Mouse (Mus musculus): ENCODE data around the gene Apol8. TPM values are rescaled to one million over a fixed set of nuclear protein-coding genes. Genes with fewer than 3 reads are reported as not detected.

Apol8 gene
- total RNA-seq, 2 experiments from 2014 or later, result 5.1 to 5.8 TPM

DNA sequence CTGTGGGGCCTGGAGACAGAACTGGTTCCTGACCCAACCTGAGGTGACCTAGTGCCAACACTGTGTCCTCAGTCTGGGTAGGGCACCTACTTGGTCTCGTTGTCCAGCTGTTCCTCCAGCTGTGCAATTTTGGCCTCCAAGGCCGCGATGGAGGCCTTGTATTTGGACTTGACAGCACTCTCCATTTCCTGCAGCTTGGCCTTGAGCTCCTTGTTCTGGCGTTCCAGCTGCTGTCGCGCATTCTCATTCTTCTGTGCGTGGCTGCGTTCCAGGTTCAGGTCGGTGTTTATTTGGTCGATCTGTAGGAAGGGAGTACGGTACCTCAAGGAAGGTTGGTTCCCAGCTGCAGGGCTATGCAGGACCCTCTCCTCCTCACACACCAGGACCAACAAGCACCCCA is 6.9 kb upstream of the Apol8 start:
- DNase-seq (ENCODE audit: extremely low spot score in 1 of 2, low spot score in 2 of 2), result no peak
- TF ChIP-seq CTCF (IDR thresholded peaks at IDR 0.05), result no peak
- intact Hi-C loops (cut with DNase I), result no loop called here
- no peak overlapping the region for H3K4me3 ChIP-seq
- H3K27ac ChIP-seq, result no peak overlapping the region

DNA sequence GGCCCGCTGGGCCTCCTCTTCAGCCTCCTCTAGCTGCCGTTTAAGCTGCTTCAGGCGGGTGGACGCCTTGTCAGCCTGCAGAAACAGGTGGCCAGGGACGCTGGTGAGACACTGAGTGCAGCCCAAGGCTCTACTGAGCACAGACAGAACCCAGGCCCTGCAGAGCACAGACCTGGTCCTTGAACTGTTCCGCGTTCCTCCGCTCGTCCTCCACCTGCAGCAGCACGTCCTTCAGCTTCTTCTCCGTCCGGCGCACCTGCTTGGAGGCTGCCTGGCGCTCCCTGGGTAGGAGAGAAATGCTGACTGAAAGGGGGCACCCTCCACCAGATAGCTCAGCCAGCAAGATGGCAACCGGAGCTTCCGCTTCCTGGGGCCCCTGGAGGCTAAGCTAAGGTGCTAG is 6.2 kb upstream of the Apol8 start:
- no peak for DNase-seq (ENCODE audit: extremely low spot score in 1 of 2, low spot score in 2 of 2)
- H3K4me3 ChIP-seq, result no peak overlapping the region
- H3K27ac ChIP-seq, result no peak overlapping the region
- no peak for TF ChIP-seq CTCF (IDR thresholded peaks at IDR 0.05)
- intact Hi-C loops (cut with DNase I), result no loop called here

DNA sequence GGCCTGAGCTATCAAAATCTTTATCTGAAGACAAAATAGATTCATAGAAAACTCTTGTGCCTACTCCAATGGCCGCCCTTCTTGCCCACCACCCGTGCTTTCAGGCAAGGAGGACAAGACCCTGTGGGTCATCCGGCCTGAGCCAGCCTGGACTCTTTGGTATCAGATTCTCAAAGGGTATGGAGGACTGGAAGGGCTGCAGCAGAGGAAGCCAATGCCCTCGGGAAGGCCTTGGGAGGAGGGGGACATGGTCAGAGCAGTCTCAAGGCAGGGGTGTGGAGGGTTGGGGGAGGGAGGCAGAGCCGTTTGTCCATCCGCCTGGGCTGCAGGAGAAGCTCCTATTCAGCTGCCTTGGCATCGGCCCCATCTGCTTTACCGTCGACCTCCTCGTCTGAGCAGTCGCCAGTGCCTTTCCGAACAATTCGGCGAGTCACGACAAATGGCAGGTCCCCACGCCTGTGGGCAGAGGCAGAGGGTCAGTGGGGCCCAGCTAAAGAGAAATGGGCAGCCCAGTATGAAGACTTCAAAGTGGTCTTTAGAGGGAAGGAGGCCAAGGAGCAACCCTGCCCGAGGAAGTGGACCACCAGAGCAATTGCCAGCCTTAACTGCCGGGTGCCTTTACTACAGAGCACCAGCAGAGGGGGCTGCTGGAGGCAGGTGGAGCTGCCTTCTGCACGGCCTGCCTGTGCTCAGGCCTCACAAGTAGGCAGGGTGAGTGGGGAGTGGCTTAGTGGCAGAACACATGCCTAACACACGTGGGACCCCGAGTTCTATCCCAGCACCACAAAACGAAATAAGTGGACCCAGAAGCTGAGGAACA is 5.0 kb upstream of the Apol8 start:
- TF ChIP-seq CTCF (IDR thresholded peaks at IDR 0.05), result peak; percentile 70
- H3K4me3 ChIP-seq, result no peak overlapping the region
- no peak for DNase-seq (ENCODE audit: extremely low spot score in 1 of 2, low spot score in 2 of 2)
- H3K27ac ChIP-seq, result no peak overlapping the region
- intact Hi-C loops (cut with DNase I), result no loop called here

DNA sequence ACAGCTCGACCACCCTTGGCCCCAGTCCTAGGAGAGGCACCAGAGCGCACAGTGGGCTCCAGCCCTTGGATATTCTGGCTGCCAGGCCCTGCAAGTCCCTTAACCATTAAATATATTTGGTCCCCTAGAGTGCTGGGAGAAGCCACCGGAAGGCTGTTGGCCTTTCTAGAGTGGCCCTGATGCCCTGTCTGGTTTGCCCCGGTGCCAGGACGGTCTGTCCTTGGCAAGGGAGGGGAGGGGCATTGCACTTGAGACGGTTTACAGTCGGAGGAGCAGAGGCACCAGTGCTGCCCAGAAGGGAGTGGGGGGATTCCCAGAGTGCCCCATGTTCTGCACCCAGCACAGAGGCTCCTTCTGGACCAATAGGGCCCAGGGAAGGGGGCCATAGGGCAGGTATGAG is 4.3 kb upstream of the Apol8 start:
- H3K4me3 ChIP-seq, result no peak overlapping the region
- no peak for TF ChIP-seq CTCF (IDR thresholded peaks at IDR 0.05)
- H3K27ac ChIP-seq, result no peak overlapping the region
- no peak for DNase-seq (ENCODE audit: extremely low spot score in 1 of 2, low spot score in 2 of 2)
- intact Hi-C loops (cut with DNase I), result no loop called here

DNA sequence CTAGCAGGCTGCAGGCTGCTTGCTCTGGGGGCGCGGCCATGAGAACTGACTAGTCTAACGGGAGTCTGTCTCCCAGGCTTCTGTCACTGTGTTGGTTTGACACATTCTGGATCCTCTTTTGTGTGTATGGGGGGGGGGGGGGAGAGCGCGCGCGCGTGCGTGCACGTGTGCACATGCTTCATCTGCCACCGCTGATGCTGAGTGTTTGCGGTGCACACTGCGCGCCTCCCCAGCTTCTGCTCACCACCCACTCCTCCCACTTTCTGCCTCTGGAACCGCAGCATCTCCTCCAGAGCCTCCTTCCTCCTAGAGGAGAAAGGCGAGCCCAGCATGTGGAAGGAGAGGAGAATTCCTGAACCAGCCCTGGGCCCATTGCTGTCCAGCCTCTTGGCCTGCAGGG is 3.2 kb upstream of the Apol8 start:
- no peak overlapping the region for H3K27ac ChIP-seq
- intact Hi-C loops (cut with DNase I), result no loop called here

DNA sequence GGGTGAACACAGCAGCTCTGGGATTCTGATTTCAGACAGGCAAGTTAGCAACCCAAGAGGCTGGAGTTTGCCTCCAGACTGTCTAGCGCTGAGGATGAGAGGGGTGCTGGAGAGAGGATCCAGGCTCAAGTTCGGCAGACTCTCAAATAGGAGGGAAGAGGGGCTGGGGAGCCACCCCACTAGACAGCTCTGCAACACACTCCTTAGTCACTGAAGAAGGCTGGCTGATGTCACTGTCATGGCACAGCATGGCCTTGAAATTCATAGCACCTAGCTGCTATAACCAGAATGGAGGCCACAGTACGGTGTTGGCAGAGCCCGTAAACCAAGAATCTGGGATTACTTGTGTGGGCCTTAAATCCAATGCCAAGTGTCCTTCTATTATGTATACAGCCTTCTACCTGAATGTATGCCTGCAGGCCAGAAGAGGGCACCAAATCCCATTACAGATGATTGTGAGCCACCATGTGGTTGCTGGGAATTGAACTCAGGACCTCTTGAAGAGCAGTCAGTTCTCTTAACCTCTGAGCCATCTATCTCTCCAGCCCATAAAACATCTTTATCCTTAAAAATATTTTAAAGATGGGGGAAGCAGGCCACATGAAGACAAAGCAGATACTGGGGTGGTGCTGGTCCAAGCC is 903 bp upstream of the Apol8 start:
- Histone ChIP-seq H3K4me3 (no peak overlapping the region), H3K27ac (no peak overlapping the region)
- DNase-seq (ENCODE audit: extremely low spot score in 1 of 2, low spot score in 2 of 2), result no peak
- peak; percentile 21; the same call in 1 of the 2 replicates for TF ChIP-seq CTCF (IDR thresholded peaks at IDR 0.05)
- intact Hi-C loops (cut with DNase I), result no loop called here

More for the DNA sequence above, 3.2 kb upstream of the Apol8 start:
- no peak overlapping the region for H3K4me3 ChIP-seq
- no peak for DNase-seq (ENCODE audit: extremely low spot score in 1 of 2, low spot score in 2 of 2)
- no peak for TF ChIP-seq CTCF (IDR thresholded peaks at IDR 0.05)

DNA sequence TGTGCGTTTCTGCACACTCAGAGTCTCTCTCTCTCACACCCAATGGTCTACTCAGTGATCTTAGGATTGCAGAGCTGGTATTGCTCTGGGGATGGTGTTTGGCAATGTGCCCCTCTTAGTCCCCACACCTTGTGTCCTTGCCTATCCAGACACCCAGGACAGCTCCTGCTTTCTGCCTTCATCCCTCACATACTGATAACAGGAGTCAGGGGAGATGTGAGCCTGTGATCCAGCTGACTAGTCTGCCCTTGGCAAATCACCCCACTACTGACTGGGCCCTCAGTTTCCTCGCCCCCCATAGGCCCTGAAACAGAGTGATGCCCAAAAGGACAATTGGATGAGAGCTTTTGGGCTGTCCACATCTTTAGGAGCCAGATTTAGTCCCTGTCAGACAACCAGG is 722 bp downstream of the Apol8 start:
- Histone ChIP-seq H3K4me3 (peak overlapping the region; percentile 34; the same call in 1 of the 2 replicates), H3K27ac (no peak overlapping the region)
- TF ChIP-seq CTCF (IDR thresholded peaks at IDR 0.05), result no peak
- DNase-seq (ENCODE audit: extremely low spot score in 1 of 2, low spot score in 2 of 2), result no peak
- intact Hi-C loops (cut with DNase I), result no loop called here

DNA sequence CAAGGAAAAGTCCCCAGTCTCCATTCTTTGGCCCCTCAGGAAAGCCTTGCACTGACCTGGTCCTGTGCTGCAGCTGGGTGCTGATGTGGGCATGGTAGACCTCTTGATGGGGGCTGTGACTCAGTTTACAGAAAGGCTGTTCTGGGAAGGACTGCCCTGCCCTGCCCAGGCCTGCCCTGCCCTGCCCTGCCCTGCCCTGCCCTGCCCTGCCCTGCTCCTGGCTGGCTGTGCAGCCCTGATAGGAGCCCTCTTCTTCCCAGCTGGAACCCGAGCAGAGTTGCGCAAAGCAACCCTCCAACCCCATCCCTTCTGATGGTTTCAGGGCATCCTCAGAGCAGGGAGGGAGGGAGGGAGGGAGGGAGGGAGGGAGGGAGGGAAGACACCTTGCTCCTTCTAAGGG is 1.7 kb downstream of the Apol8 start:
- Histone ChIP-seq H3K4me3 (no peak overlapping the region), H3K27ac (no peak overlapping the region)
- intact Hi-C loops (cut with DNase I), result no loop called here
- no peak for DNase-seq (ENCODE audit: extremely low spot score in 1 of 2, low spot score in 2 of 2)
- TF ChIP-seq CTCF (IDR thresholded peaks at IDR 0.05), result no peak

DNA sequence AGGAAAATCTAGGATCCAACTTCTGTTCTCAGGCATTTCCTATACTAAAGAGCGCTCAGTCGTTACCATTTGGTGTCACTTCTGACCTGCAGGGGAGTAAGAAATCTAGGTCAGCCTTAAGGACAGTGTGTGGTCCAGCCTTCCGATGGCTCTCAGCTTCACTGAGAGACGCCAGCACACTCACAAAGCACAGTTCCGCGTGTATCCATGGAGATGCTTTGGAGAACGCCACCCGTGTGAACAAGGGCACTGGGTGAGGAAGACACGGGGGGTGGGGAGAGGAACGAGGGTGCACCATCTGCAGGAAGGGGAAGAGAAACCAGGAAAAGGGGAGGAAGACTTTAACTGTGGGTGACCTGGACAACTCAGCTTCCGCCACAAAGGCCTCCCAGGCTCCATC is 4.4 kb downstream of the Apol8 start:
- Histone ChIP-seq H3K27ac (no peak overlapping the region), H3K4me3 (no peak overlapping the region)
- TF ChIP-seq CTCF (IDR thresholded peaks at IDR 0.05), result no peak
- no peak for DNase-seq (ENCODE audit: extremely low spot score in 1 of 2, low spot score in 2 of 2)
- intact Hi-C loops (cut with DNase I), result no loop called here

DNA sequence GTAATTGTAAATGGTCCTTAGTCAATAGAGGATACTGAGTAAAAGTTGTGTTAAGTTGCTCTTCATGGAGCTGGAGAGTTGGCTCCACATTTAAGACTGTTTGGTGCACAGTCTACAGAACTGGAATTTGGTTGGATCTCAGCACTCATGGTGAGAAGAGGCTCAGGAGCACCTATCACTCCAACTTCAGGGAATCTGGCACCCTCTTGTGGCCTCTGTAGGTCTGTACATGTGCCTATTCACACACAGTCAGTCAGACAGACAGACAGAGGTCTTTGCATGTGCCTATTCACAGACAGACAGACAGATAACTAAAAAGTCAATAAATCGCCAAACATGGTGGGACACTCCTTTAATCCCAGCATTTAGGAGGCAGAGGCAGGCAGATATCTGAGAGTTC is 6.3 kb downstream of the Apol8 start:
- intact Hi-C loops (cut with DNase I), result no loop called here
- H3K4me3 ChIP-seq, result no peak overlapping the region
- no peak for DNase-seq (ENCODE audit: extremely low spot score in 1 of 2, low spot score in 2 of 2)
- TF ChIP-seq CTCF (IDR thresholded peaks at IDR 0.05), result peak; percentile 66
- no peak overlapping the region for H3K27ac ChIP-seq

DNA sequence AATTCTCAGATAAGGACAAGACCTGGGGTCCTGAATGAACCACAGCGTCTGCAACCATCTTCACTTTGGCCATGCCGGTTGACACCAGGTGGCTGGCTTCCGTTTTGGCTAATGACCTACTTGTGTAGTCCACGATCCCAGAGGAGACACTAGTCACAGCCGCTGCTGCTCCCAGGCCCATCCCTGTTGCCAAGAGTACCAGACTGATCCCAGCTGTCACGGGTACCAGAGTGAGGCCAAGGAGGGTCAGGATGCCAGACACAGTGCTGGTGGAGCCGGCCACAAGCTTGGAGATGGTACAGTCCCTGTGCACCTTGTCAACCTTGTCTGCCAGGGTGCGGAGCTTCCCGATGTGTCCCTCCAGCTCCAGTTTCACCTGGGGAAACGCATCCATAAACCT is 7.1 kb downstream of the Apol8 start:
- intact Hi-C loops (cut with DNase I), result no loop called here
- DNase-seq (ENCODE audit: extremely low spot score in 1 of 2, low spot score in 2 of 2), result no peak
- H3K4me3 ChIP-seq, result no peak overlapping the region
- TF ChIP-seq CTCF (IDR thresholded peaks at IDR 0.05), result no peak
- H3K27ac ChIP-seq, result no peak overlapping the region

DNA sequence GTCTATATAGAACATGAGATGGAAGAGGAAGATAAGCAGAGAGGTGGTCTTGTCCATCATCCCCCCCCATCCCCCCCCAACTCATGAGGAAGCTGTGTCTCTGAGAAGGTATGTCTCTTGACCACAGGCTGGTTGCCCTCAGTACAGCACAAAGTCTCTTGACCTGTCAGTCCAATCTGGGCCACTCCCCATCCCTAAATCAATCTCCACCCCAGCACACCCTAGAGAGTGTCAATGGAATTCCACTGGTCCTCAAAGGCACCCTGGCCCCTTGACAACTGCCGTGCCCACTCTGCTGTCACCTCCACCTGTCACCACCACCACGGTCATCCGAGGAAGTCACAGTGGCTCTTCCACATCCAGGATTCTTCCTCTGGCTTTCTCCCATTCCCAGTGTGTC is 8.4 kb downstream of the Apol8 start:
- DNase-seq (ENCODE audit: extremely low spot score in 1 of 2, low spot score in 2 of 2), result no peak
- intact Hi-C loops (cut with DNase I), result no loop called here
- H3K4me3 ChIP-seq, result no peak overlapping the region
- no peak overlapping the region for H3K27ac ChIP-seq
- no peak for TF ChIP-seq CTCF (IDR thresholded peaks at IDR 0.05)

DNA sequence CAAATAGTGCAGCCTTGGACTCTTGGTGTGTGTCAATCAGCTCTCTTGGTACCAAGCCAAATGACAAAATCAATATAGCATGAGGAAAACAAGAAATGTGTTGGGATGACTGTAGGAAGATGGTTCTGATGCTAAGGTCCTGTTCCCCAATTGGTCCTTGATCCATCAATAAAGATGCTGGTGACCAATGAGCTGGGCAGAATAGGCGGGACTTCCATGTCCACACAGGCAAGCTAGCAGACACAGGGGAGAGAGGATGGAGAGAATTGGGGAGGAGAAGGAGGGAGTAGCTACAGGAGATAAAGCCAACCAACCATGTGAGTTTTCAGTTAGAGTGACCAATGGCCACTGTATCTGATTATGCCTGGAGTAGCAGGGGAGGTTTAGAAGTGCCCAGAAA is 10.5 kb downstream of the Apol8 start:
- no peak for TF ChIP-seq CTCF (IDR thresholded peaks at IDR 0.05)
- intact Hi-C loops (cut with DNase I), result no loop called here
- H3K4me3 ChIP-seq, result no peak overlapping the region
- no peak for DNase-seq (ENCODE audit: extremely low spot score in 1 of 2, low spot score in 2 of 2)
- no peak overlapping the region for H3K27ac ChIP-seq
